ENCODE assay signal across 8 mouse cellular contexts in the genomic region with DNA sequence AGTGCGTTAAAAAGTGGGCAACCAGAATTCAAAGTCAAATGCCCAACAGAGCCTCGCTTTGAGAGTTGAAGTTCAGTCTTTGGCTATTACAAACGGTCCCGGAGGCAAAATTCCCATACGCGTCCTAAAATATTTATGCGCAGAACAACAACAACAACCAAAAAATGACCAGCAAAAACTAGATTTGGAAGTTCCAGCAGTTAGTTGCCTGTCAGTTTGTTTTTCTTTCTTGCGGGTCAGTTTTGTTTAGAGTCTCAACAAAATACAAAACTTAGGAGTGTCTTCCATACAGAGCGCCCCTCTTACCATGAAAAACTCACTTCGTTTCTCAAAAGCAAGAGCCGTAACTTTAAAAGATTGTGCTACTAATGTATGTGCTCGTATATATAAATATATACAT.
A peak's percentile ranks its signal among the peaks of the same experiment; 100 is the strongest.
DNase-seq lines count a peak whose midpoint lies in the region; ATAC-seq and TF ChIP-seq lines count a peak whose summit lies in the region.

No protein-coding gene starts in this region.

- peaks cover 9% of the 10 kb centered on the region for H3K4me1 ChIP-seq in heart, embryonic 16.5 days (ENCODE audit: control insufficient read depth, insufficient read depth, low read length)
- peaks cover 64% of the 10 kb centered on the region for H3K4me1 ChIP-seq in G1E (ENCODE audit: insufficient read depth, low read depth, low read length)
- H3K4me1 ChIP-seq in forebrain, embryonic 14.5 days (ENCODE audit: control insufficient read depth, insufficient read depth, low read length), result peaks cover 14% of the 10 kb centered on the region; the same call in 1 of the 2 replicates
- peaks cover 83% of the 10 kb centered on the region for H3K4me1 ChIP-seq in liver, embryonic 13.5 days (replicated peaks)

- DNase-seq in heart, postnatal 10 days, result no peak
- no peak for DNase-seq in G1E (ENCODE audit: low spot score)
- DNase-seq in forebrain, embryonic 14.5 days (ENCODE audit: low spot score), result no peak
- no peak for DNase-seq in liver, embryonic 13.5 days
- no peak for DNase-seq in thymus, postnatal 10 days (ENCODE audit: low spot score in 2 of 2)
- no peak for DNase-seq in urinary bladder, postnatal 25 days (ENCODE audit: low spot score)
- DNase-seq in right cerebral cortex, postnatal 14 days, result no peak

- H3K4me2 ChIP-seq in heart, embryonic 16.5 days (ENCODE audit: low read depth, low read length), result peak overlapping the region; percentile 39
- H3K4me2 ChIP-seq in forebrain, embryonic 14.5 days (ENCODE audit: low read length), result peak overlapping the region; percentile 26; the same call in 1 of the 2 replicates
- H3K4me2 ChIP-seq in liver, embryonic 13.5 days, result peak overlapping the region; percentile 100

- H3K27ac ChIP-seq in heart, embryonic 16.5 days (ENCODE audit: low read length), result no peak overlapping the region
- no peak overlapping the region for H3K27ac ChIP-seq in forebrain, embryonic 14.5 days (ENCODE audit: low read depth, low read length)
- H3K27ac ChIP-seq in liver, embryonic 13.5 days, result peak overlapping the region; percentile 30

- ATAC-seq in heart, embryonic 16.5 days (replicated peaks; ENCODE audit: extremely low read depth, insufficient read depth, low FRiP score), result no peak
- ATAC-seq in G1E (ENCODE audit: extremely low read depth, insufficient number of reproducible peaks, low FRiP score, poor library complexity, severe bottlenecking), result no peak
- no peak for ATAC-seq in forebrain, embryonic 14.5 days
- ATAC-seq in liver, embryonic 13.5 days (ENCODE audit: low read depth), result no peak

- peak overlapping the region; percentile 48; the same call in 1 of the 2 replicates for H3K9ac ChIP-seq in heart, embryonic 16.5 days (ENCODE audit: low read length)
- no peak overlapping the region for H3K9ac ChIP-seq in forebrain, embryonic 14.5 days (ENCODE audit: low read length)
- peak overlapping the region; percentile 90 for H3K9ac ChIP-seq in liver, embryonic 13.5 days

- H3K9me3 ChIP-seq in heart, embryonic 16.5 days (replicated peaks; ENCODE audit: control insufficient read depth, low read length), result no peaks in the 10 kb centered on the region
- H3K9me3 ChIP-seq in G1E (replicated peaks), result no peaks in the 10 kb centered on the region
- H3K9me3 ChIP-seq in forebrain, embryonic 14.5 days (replicated peaks; ENCODE audit: control insufficient read depth, low read length), result no peaks in the 10 kb centered on the region
- no peaks in the 10 kb centered on the region for H3K9me3 ChIP-seq in liver, embryonic 13.5 days (replicated peaks)

- peaks cover 46% of the 10 kb centered on the region for H3K27me3 ChIP-seq in heart, embryonic 16.5 days (ENCODE audit: control insufficient read depth, insufficient read depth, low read length)
- no peaks in the 10 kb centered on the region for H3K27me3 ChIP-seq in G1E (ENCODE audit: insufficient read depth, low read length)
- H3K27me3 ChIP-seq in forebrain, embryonic 14.5 days (replicated peaks; ENCODE audit: control insufficient read depth, insufficient read depth, low read length), result peaks cover 94% of the 10 kb centered on the region
- H3K27me3 ChIP-seq in liver, embryonic 13.5 days, result peaks cover 47% of the 10 kb centered on the region

- WGBS in heart, embryonic 16.5 days, result 12% methylated on average over 12 of the region's 12 CpGs
- 10% methylated on average over 12 of the region's 12 CpGs for WGBS in forebrain, embryonic 14.5 days
- 5% methylated on average over 12 of the region's 12 CpGs for WGBS in liver, embryonic 13.5 days (ENCODE audit: insufficient replicate concordance)

- intact Hi-C loops in heart, postnatal 10 days (cut with DNase I), result no loop called here

- no peak for TF ChIP-seq CTCF in G1E (IDR thresholded peaks at IDR 0.05; ENCODE audit: low read depth, low read length)

- H3K36me3 ChIP-seq in heart, embryonic 16.5 days (ENCODE audit: control insufficient read depth, insufficient read depth), result no peaks in the 10 kb centered on the region
- peaks cover 52% of the 10 kb centered on the region for H3K36me3 ChIP-seq in G1E (replicated peaks)
- no peaks in the 10 kb centered on the region for H3K36me3 ChIP-seq in forebrain, embryonic 14.5 days (ENCODE audit: control insufficient read depth, insufficient read depth, low read length)
- H3K36me3 ChIP-seq in liver, embryonic 13.5 days, result no peaks in the 10 kb centered on the region

- peak overlapping the region; percentile 43 for H3K4me3 ChIP-seq in heart, embryonic 16.5 days (ENCODE audit: low read length)
- H3K4me3 ChIP-seq in G1E (ENCODE audit: low read depth, low read length), result peak overlapping the region; percentile 91
- H3K4me3 ChIP-seq in forebrain, embryonic 14.5 days (ENCODE audit: low read depth, low read length), result no peak overlapping the region; the same call in 1 of the 2 replicates
- H3K4me3 ChIP-seq in liver, embryonic 13.5 days (replicated peaks), result peak overlapping the region; percentile 80

Comparison
In these comparisons a context has a peak if more than half of its experiments do, and no peak if none do; other contexts are left out.
1. H3K4me2 ChIP-seq: peak in every context shown above with its lines; median percentile 100 in liver, embryonic 13.5 days; 39 in heart, embryonic 16.5 days; 26 in forebrain, embryonic 14.5 days.